Mouse (Mus musculus) heart, adult 2 months (tissue): ENCODE data around the gene E030025P04Rik. TPM values are rescaled to one million over a fixed set of nuclear protein-coding genes. Genes with fewer than 3 reads are reported as not detected.

Source experiments
- DNase-seq, 2 experiments: peaks; one replicate each; pipeline ENCODE4 v3.0.0; 2021
- H3K27ac ChIP-seq: fragments of 200-600 bp; 2 replicates; pipeline ENCODE4 v1.8.1; 2022
- H3K27me3 ChIP-seq: fragments of 200-500 bp; 2 replicates; pipeline ENCODE4 v1.6.1; 2012; ENCODE audit warnings: mild to moderate bottlenecking, low read length, inconsistent platforms, mixed read lengths; ENCODE audit not compliant: control insufficient read depth, insufficient read depth
- H3K36me3 ChIP-seq: fragments of 200-500 bp; 2 replicates; pipeline ENCODE4 v1.6.1; 2012; ENCODE audit warnings: low read length, inconsistent platforms; ENCODE audit not compliant: control insufficient read depth, insufficient read depth
- H3K4me1 ChIP-seq: fragments of 200-500 bp; 2 replicates; pipeline ENCODE4 v1.6.1; 2011; ENCODE audit warnings: low read length; ENCODE audit not compliant: control insufficient read depth, insufficient read depth
- H3K4me3 ChIP-seq: fragments of 200-600 bp; 2 replicates; pipeline ENCODE4 v1.8.1; 2022
- H3K79me2 ChIP-seq: fragments of 200-500 bp; replicated peaks from 2 replicates; pipeline ENCODE4 v1.6.1; 2012; ENCODE audit warnings: mild to moderate bottlenecking, inconsistent platforms, low read length, moderate library complexity, mixed read lengths; ENCODE audit not compliant: control insufficient read depth, insufficient read depth
- H3K9ac ChIP-seq: fragments of 200-500 bp; 2 replicates; pipeline ENCODE4 v1.6.1; 2012; ENCODE audit warnings: low read depth, mild to moderate bottlenecking, control low read depth, inconsistent platforms, low read length, mixed read lengths
- CTCF ChIP-seq: fragments of 200-600 bp; IDR thresholded peaks from 2 replicates; pipeline ENCODE4 v1.8.1; 2022; ENCODE audit warnings: antibody characterized with exemption, mild to moderate bottlenecking, moderate library complexity
- EP300 ChIP-seq: fragments of 200-500 bp; IDR thresholded peaks from 2 replicates; pipeline ENCODE4 v1.6.1; 2011; ENCODE audit warnings: low read depth, low read length, control low read depth; ENCODE audit not compliant: insufficient read depth
- POLR2A ChIP-seq: fragments of 200-500 bp; IDR thresholded peaks from 2 replicates; pipeline ENCODE4 v1.6.1; 2011; ENCODE audit warnings: mild to moderate bottlenecking, low read depth, low read length, control low read depth; ENCODE audit not compliant: insufficient read depth
- WGBS: fragments of 180-500 bp; shearing (Covaris S2); methylation state at CpG from one replicate; pipeline ENCODE4 v1.1.7; 2018; 5-methylcytosine and 5-hydroxymethylcytosine counted together
- intact Hi-C: fragments of 180-260 bp; cut with DNase I; formaldehyde crosslinking; loops from one replicate; pipeline ENCODE4 v1.15.1; 2025
- polyA plus RNA-seq: library from polyadenylated mRNA; depleted of rRNA; stranded (reverse); fragments of >200 nt; gene quantifications from 2 replicates; pipeline ENCODE4 v1.2.3, GENCODE M21; 2012; rRNA removed
- total RNA-seq, 2 experiments: library from RNA; stranded (reverse); gene quantifications; 2 replicates each; pipeline ENCODE4 v1.2.3; 2021

E030025P04Rik gene
- total and polyA plus RNA-seq, 3 experiments = not detected

- Histone ChIP-seq H3K27ac (no peak overlapping the region), H3K4me1 (no peaks in the 10 kb centered on the region), H3K4me3 (no peak overlapping the region), H3K9ac (no peak overlapping the region), H3K79me2 (no peaks in the 10 kb centered on the region), H3K27me3 (no peaks in the 10 kb centered on the region; the same call in none of the 2 replicates), H3K36me3 (no peaks in the 10 kb centered on the region)
- intact Hi-C loops = no loop called here
- DNase-seq = no peak
- 52% methylated on average over 8 of the region's 8 CpGs for whole genome bisulfite sequencing
- TF ChIP-seq CTCF (no peak), POLR2A (no peak), EP300 (no peak)
Measured at GRCm38 (mm10) chr11:109106751-109107150, 37.4 kb downstream of the E030025P04Rik start.

DNA sequence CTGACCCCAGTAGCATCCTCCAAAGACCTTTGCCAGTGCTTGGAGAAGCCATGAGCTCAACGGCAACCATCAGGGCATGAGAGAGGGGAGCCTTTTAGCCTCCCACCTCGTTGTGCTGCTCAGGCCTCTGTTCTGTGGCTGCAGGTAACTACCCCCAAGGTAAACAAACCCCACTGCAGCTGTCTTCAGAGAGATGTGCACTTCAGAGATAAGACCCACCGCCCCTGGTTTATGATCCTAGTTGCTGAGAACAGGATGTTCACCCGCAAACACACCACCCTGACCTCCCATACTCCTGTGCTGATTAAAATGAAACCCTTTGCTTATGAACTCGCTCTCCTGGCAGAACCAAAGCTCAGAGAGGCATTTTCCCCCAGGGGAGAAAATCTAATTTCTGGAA is 38.0 kb downstream of the E030025P04Rik start:
- no peaks in the 10 kb centered on the region for H3K79me2 ChIP-seq
- no peak overlapping the region for H3K9ac ChIP-seq
- no peaks in the 10 kb centered on the region for H3K36me3 ChIP-seq
- H3K4me3 ChIP-seq = no peak overlapping the region
- no peak for DNase-seq
- 46% methylated on average over 5 of the region's 5 CpGs for WGBS
- no peaks in the 10 kb centered on the region for H3K4me1 ChIP-seq
- no peak overlapping the region for H3K27ac ChIP-seq
- intact Hi-C loops = no loop called here
- no peaks in the 10 kb centered on the region; the same call in none of the 2 replicates for H3K27me3 ChIP-seq
- TF ChIP-seq EP300 (no peak), CTCF (no peak), POLR2A (no peak)

DNA sequence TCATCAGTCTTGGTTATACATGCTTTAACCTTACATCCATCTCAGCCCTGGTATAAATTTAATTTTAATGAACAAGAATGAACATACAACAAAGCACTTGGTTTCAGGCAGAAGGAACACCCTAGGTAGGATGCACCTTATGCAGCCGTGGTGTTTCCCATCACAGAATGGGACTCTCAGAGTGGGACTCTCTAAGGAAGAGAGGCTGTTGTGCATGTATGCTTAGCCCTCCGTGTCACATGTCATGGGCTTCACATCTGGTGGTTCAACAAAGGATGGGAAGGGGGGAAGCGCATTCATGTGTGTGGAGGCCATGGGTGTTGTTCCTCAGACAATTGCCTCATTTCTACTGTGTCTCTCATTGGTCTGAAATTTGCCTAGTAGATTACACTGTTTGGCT is 40.8 kb downstream of the E030025P04Rik start:
- Histone ChIP-seq H3K27ac (no peak overlapping the region), H3K4me1 (peaks cover 2% of the 10 kb centered on the region), H3K79me2 (no peaks in the 10 kb centered on the region), H3K9ac (no peak overlapping the region), H3K4me3 (no peak overlapping the region), H3K36me3 (no peaks in the 10 kb centered on the region), H3K27me3 (no peaks in the 10 kb centered on the region; the same call in none of the 2 replicates)
- DNase-seq = no peak
- TF ChIP-seq POLR2A (no peak), EP300 (no peak), CTCF (no peak)
- WGBS = 84% methylated on average over 3 of the region's 3 CpGs
- intact Hi-C loops = no loop called here

GRCm38 (mm10) chr11:109102646-109103045 is 41.5 kb downstream of the E030025P04Rik start:
- H3K27ac ChIP-seq = no peak overlapping the region
- no peaks in the 10 kb centered on the region; the same call in none of the 2 replicates for H3K27me3 ChIP-seq
- intact Hi-C loops = no loop called here
- peaks cover 2% of the 10 kb centered on the region for H3K4me1 ChIP-seq
- WGBS = 85% methylated on average over 8 of the region's 8 CpGs
- no peak for DNase-seq
- no peaks in the 10 kb centered on the region for H3K36me3 ChIP-seq
- no peaks in the 10 kb centered on the region for H3K79me2 ChIP-seq
- H3K9ac ChIP-seq = no peak overlapping the region
- no peak overlapping the region for H3K4me3 ChIP-seq
- TF ChIP-seq POLR2A = no peak
- no peak for TF ChIP-seq EP300
- TF ChIP-seq CTCF = no peak

- no peak for TF ChIP-seq EP300
- TF ChIP-seq CTCF = no peak
- TF ChIP-seq POLR2A = no peak
- Histone ChIP-seq H3K27ac (no peak overlapping the region), H3K79me2 (no peaks in the 10 kb centered on the region), H3K36me3 (no peaks in the 10 kb centered on the region), H3K27me3 (no peaks in the 10 kb centered on the region; the same call in none of the 2 replicates), H3K4me3 (no peak overlapping the region), H3K9ac (no peak overlapping the region), H3K4me1 (peaks cover 2% of the 10 kb centered on the region)
- 67% methylated on average over 6 of the region's 6 CpGs for WGBS
- DNase-seq = no peak
- intact Hi-C loops = no loop called here
Measured at GRCm38 (mm10) chr11:109100266-109100665, 43.9 kb downstream of the E030025P04Rik start.

DNA sequence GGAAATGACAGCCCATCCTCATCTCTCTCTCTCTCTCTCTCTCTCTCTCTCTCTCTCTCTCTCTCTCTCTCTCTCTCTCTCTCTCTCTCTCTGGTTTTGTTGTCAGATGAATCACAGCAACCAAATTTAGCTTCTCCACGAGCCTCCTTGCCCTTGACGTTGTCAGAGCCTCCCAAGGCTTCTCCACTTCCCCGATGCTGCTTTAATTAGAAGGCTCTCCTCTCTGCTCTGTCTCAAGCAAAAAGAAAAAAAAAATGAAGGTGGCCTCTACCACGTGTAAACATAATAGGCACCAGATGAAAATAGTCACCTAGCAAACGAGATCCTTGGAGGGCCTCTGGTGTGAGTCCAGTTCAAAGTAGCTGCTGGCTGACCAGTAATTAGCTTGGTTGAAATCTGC is 52.3 kb downstream of the E030025P04Rik start:
- Histone ChIP-seq H3K36me3 (no peaks in the 10 kb centered on the region), H3K27me3 (no peaks in the 10 kb centered on the region), H3K9ac (no peak overlapping the region), H3K4me3 (no peak overlapping the region), H3K79me2 (no peaks in the 10 kb centered on the region), H3K27ac (no peak overlapping the region), H3K4me1 (no peaks in the 10 kb centered on the region)
- intact Hi-C loops = no loop called here
- TF ChIP-seq POLR2A (no peak), CTCF (no peak), EP300 (no peak)
- no peak for DNase-seq
- 36% methylated on average over 5 of the region's 5 CpGs for WGBS

Other genes starting within 250 kb of the E030025P04Rik start
- 1 to 10 TPM; 3.5 to 6.6 TPM for gene Axin2, start 224.0 kb downstream of the E030025P04Rik start, total RNA-seq
- gene Axin2, start 224.0 kb downstream of the E030025P04Rik start, polyA plus RNA-seq = 2.7 and 2.8 TPM in 2 replicates
- under 1 TPM in 1 of 2 experiments, not detected in 1; 0.09 TPM for gene Rgs9, start 153.8 kb upstream of the E030025P04Rik start, total RNA-seq
- gene Rgs9, start 153.8 kb upstream of the E030025P04Rik start, polyA plus RNA-seq = 0.21 and 0.32 TPM in 2 replicates
- 10 to 100 TPM; 30.8 to 30.9 TPM for gene Gna13, start 218.5 kb upstream of the E030025P04Rik start, total RNA-seq
- 12.7 and 21.1 TPM in 2 replicates for gene Gna13, start 218.5 kb upstream of the E030025P04Rik start, polyA plus RNA-seq